ENCODE assay signal across 29 mouse cellular contexts in genomic region chr3:152239592-152239991, GRCm38 (mm10). TPM values are rescaled to one million over a fixed set of nuclear protein-coding genes. Genes with fewer than 3 reads are reported as not detected.
DNase-seq lines count a peak whose midpoint lies in the region; ATAC-seq and TF ChIP-seq lines count a peak whose summit lies in the region.
"Had no signal": no experiment of that assay in that cellular context is flagged by ENCODE, and none has a peak within 500 bp of the region (broad histone marks: within the 10 kb centered on the region; RNA-seq: fewer than 3 reads in every experiment).

No protein-coding gene starts in this region.

- H3K9ac ChIP-seq in forebrain, embryonic 12.5 days, result no peak overlapping the region
- no peak overlapping the region for H3K9ac ChIP-seq in forebrain, postnatal 0 days
- H3K9ac ChIP-seq in kidney, embryonic 16.5 days (replicated peaks; ENCODE audit: low read length), result no peak overlapping the region
- H3K9ac ChIP-seq in kidney, embryonic 14.5 days (ENCODE audit: low read depth, low read length), result no peak overlapping the region
- no peak overlapping the region for H3K9ac ChIP-seq in neural tube, embryonic 11.5 days (ENCODE audit: low read length)
- H3K9ac ChIP-seq: embryonic facial prominence, embryonic 15.5 days; forebrain, embryonic 13.5 days; heart, embryonic 12.5 days; kidney, embryonic 15.5 days; limb, embryonic 12.5 days had no signal

- WGBS in forebrain, embryonic 12.5 days, result 95% methylated on average over 1 of the region's 1 CpGs
- WGBS in forebrain, postnatal 0 days, result 96% methylated on average over 1 of the region's 1 CpGs
- WGBS in kidney, embryonic 16.5 days, result 89% methylated on average over 1 of the region's 1 CpGs
- 97% methylated on average over 1 of the region's 1 CpGs for WGBS in kidney, embryonic 14.5 days
- 95% methylated on average over 1 of the region's 1 CpGs for WGBS in neural tube, embryonic 11.5 days

- no peaks in the 10 kb centered on the region for H3K4me1 ChIP-seq in forebrain, embryonic 12.5 days
- H3K4me1 ChIP-seq in forebrain, postnatal 0 days (ENCODE audit: insufficient read depth), result no peaks in the 10 kb centered on the region
- no peaks in the 10 kb centered on the region for H3K4me1 ChIP-seq in kidney, embryonic 16.5 days (ENCODE audit: insufficient read depth, low read length)
- H3K4me1 ChIP-seq in kidney, embryonic 14.5 days (ENCODE audit: control insufficient read depth, insufficient read depth, low read length), result no peaks in the 10 kb centered on the region
- H3K4me1 ChIP-seq in neural tube, embryonic 11.5 days (ENCODE audit: control insufficient read depth, insufficient read depth, low read length), result no peaks in the 10 kb centered on the region
- H3K4me1 ChIP-seq: embryonic facial prominence, embryonic 15.5 days; forebrain, embryonic 13.5 days; heart, embryonic 12.5 days; kidney, embryonic 15.5 days; limb, embryonic 12.5 days had no signal

- H3K27ac ChIP-seq in forebrain, embryonic 12.5 days, result no peak overlapping the region
- H3K27ac ChIP-seq in forebrain, postnatal 0 days (ENCODE audit: low read depth, low read length), result no peak overlapping the region
- H3K27ac ChIP-seq in kidney, embryonic 16.5 days (ENCODE audit: low read length), result no peak overlapping the region
- H3K27ac ChIP-seq in kidney, embryonic 14.5 days (ENCODE audit: low read depth, low read length), result no peak overlapping the region
- H3K27ac ChIP-seq in neural tube, embryonic 11.5 days (ENCODE audit: low read depth, low read length), result no peak overlapping the region
- H3K27ac ChIP-seq: embryonic facial prominence, embryonic 15.5 days; forebrain, embryonic 13.5 days; gastrocnemius, adult 2 months; heart, adult 2 months; hindbrain, postnatal 0 days; kidney, embryonic 15.5 days; layer of hippocampus, adult 2 months; left cerebral cortex, adult 2 months; limb, embryonic 12.5 days; macrophage; stomach, postnatal 0 days had no signal

- no peak overlapping the region for H3K4me3 ChIP-seq in forebrain, embryonic 12.5 days (replicated peaks)
- no peak overlapping the region for H3K4me3 ChIP-seq in forebrain, postnatal 0 days (ENCODE audit: low read depth, low read length)
- H3K4me3 ChIP-seq in kidney, embryonic 16.5 days (ENCODE audit: low read length), result no peak overlapping the region
- H3K4me3 ChIP-seq in kidney, embryonic 14.5 days (ENCODE audit: low read length), result no peak overlapping the region
- no peak overlapping the region for H3K4me3 ChIP-seq in neural tube, embryonic 11.5 days (ENCODE audit: low read depth, low read length)
- H3K4me3 ChIP-seq: embryonic facial prominence, embryonic 15.5 days; forebrain, embryonic 13.5 days; gastrocnemius, adult 2 months; heart, adult 2 months; heart, embryonic 12.5 days; kidney, embryonic 15.5 days; layer of hippocampus, adult 2 months; left cerebral cortex, adult 2 months; limb, embryonic 12.5 days had no signal

- no peak for DNase-seq in forebrain, postnatal 0 days
- DNase-seq in neural tube, embryonic 11.5 days (ENCODE audit: low spot score), result no peak
- no peak for DNase-seq in neural tube, embryonic 10.5 days (ENCODE audit: extremely low spot score, low spot score)
- DNase-seq in gastrocnemius, postnatal 10 days, result no peak
- DNase-seq: adrenal gland, postnatal 14 days; cerebellum, adult 11 months; cerebellum, adult 9-10 months; gastrocnemius, adult 2 months; heart, adult 2 months; heart, postnatal 4 days; kidney, postnatal 36 days; right cerebral cortex, adult 18-20 months; right cerebral cortex, postnatal 4 days; thymus, adult 18-20 months; thymus, postnatal 25 days had no signal

- H3K36me3 ChIP-seq in forebrain, embryonic 12.5 days (replicated peaks), result peaks cover 32% of the 10 kb centered on the region
- H3K36me3 ChIP-seq in forebrain, postnatal 0 days (ENCODE audit: insufficient read depth), result peaks cover 13% of the 10 kb centered on the region
- H3K36me3 ChIP-seq in kidney, embryonic 16.5 days (ENCODE audit: insufficient read depth, low read length), result peaks cover 24% of the 10 kb centered on the region
- peaks cover 38% of the 10 kb centered on the region for H3K36me3 ChIP-seq in kidney, embryonic 14.5 days (ENCODE audit: control insufficient read depth, insufficient read depth, low read length)
- peaks cover 6% of the 10 kb centered on the region; the same call in 1 of the 2 replicates for H3K36me3 ChIP-seq in neural tube, embryonic 11.5 days (ENCODE audit: control insufficient read depth, insufficient read depth, low read length)

- H3K9me3 ChIP-seq in forebrain, embryonic 12.5 days, result no peaks in the 10 kb centered on the region
- H3K9me3 ChIP-seq in forebrain, postnatal 0 days (ENCODE audit: low read length), result no peaks in the 10 kb centered on the region
- no peaks in the 10 kb centered on the region for H3K9me3 ChIP-seq in kidney, embryonic 16.5 days (ENCODE audit: low read length)
- no peaks in the 10 kb centered on the region for H3K9me3 ChIP-seq in kidney, embryonic 14.5 days (ENCODE audit: control insufficient read depth, low read length)
- no peaks in the 10 kb centered on the region for H3K9me3 ChIP-seq in neural tube, embryonic 11.5 days (ENCODE audit: control insufficient read depth, low read length)
- H3K9me3 ChIP-seq: embryonic facial prominence, embryonic 15.5 days; forebrain, embryonic 13.5 days; heart, embryonic 12.5 days; kidney, embryonic 15.5 days; limb, embryonic 12.5 days had no signal

- TF ChIP-seq CTCF in forebrain, postnatal 0 days (IDR thresholded peaks at IDR 0.05; ENCODE audit: low read depth), result no peak

- 0 out of 2 replicates have a peak, but pooled peaks have one; percentile 33 for ATAC-seq in forebrain, embryonic 12.5 days (ENCODE audit: low FRiP score)
- no peak; the same call in 1 of the 2 replicates for ATAC-seq in forebrain, postnatal 0 days
- ATAC-seq in kidney, embryonic 16.5 days (ENCODE audit: low FRiP score, low TSS enrichment), result 0 out of 2 replicates have a peak, but pooled peaks have one; percentile 17
- no peak for ATAC-seq in kidney, embryonic 14.5 days (ENCODE audit: low FRiP score, low TSS enrichment)
- ATAC-seq in neural tube, embryonic 11.5 days (ENCODE audit: insufficient read depth, low FRiP score, low TSS enrichment), result 0 out of 2 replicates have a peak, but pooled peaks have one; percentile 42

- H3K4me2 ChIP-seq in forebrain, embryonic 12.5 days, result no peak overlapping the region
- no peak overlapping the region for H3K4me2 ChIP-seq in forebrain, postnatal 0 days (ENCODE audit: low read depth)
- no peak overlapping the region for H3K4me2 ChIP-seq in kidney, embryonic 16.5 days (replicated peaks; ENCODE audit: low read depth, low read length)
- H3K4me2 ChIP-seq in kidney, embryonic 14.5 days (replicated peaks; ENCODE audit: low read depth, low read length), result no peak overlapping the region
- H3K4me2 ChIP-seq in neural tube, embryonic 11.5 days (ENCODE audit: low read depth), result no peak overlapping the region
- H3K4me2 ChIP-seq: embryonic facial prominence, embryonic 15.5 days; forebrain, embryonic 13.5 days; heart, embryonic 12.5 days; kidney, embryonic 15.5 days; limb, embryonic 12.5 days had no signal

- no peaks in the 10 kb centered on the region for H3K27me3 ChIP-seq in forebrain, embryonic 12.5 days
- no peaks in the 10 kb centered on the region for H3K27me3 ChIP-seq in forebrain, postnatal 0 days (ENCODE audit: insufficient read depth, low read length)
- H3K27me3 ChIP-seq in kidney, embryonic 16.5 days (ENCODE audit: insufficient read depth, low read length), result no peaks in the 10 kb centered on the region
- no peaks in the 10 kb centered on the region for H3K27me3 ChIP-seq in kidney, embryonic 14.5 days (ENCODE audit: control insufficient read depth, insufficient read depth, low read length)
- H3K27me3 ChIP-seq in neural tube, embryonic 11.5 days (ENCODE audit: control insufficient read depth, insufficient read depth, low read length), result no peaks in the 10 kb centered on the region
- H3K27me3 ChIP-seq: embryonic facial prominence, embryonic 15.5 days; forebrain, embryonic 13.5 days; heart, embryonic 12.5 days; kidney, embryonic 15.5 days; limb, embryonic 12.5 days had no signal

RNA-seq across cellular contexts. Expression of gene Nexn, which starts 26.6 kb away (rescaled TPM):
- polyA plus RNA-seq in forebrain, embryonic 12.5 days (2016; fragmentation: Nextera tagmentation; extraction: Ambion mirVana), result 3.4 and 6.3 TPM in 2 replicates
- total RNA-seq in forebrain, postnatal 0 days (2014; rRNA removed), result 0.38 and 0.77 TPM in 2 replicates
- polyA plus RNA-seq in forebrain, postnatal 0 days (2015; fragmentation: Nextera tagmentation; extraction: Ambion mirVana), result 3.1 and 4.2 TPM in 2 replicates
- polyA plus RNA-seq in kidney, embryonic 16.5 days (2015; fragmentation: Nextera tagmentation; extraction: Ambion mirVana), result 9.5 and 10.9 TPM in 2 replicates
- polyA plus RNA-seq in kidney, embryonic 14.5 days (2014; fragmentation: Nextera tagmentation; extraction: Ambion mirVana), result 5.1 and 6.3 TPM in 2 replicates
- polyA plus RNA-seq in neural tube, embryonic 11.5 days (2014; fragmentation: Nextera tagmentation; extraction: Ambion mirVana), result 5.9 and 6.0 TPM in 2 replicates
- total RNA-seq in gastrocnemius, postnatal 10 days (2021), result 100 to 1,000 TPM; 362 to 386 TPM
- polyA plus RNA-seq: liver, adult 2 months had no signal

RNA-seq across cellular contexts. Expression of gene Fubp1, which starts 29.4 kb away (rescaled TPM):
- polyA plus RNA-seq in forebrain, embryonic 12.5 days (2016; fragmentation: Nextera tagmentation; extraction: Ambion mirVana), result 437 and 443 TPM in 2 replicates
- 230 and 257 TPM in 2 replicates for total RNA-seq in forebrain, postnatal 0 days (2014; rRNA removed)
- 127 and 135 TPM in 2 replicates for polyA plus RNA-seq in forebrain, postnatal 0 days (2015; fragmentation: Nextera tagmentation; extraction: Ambion mirVana)
- 258 and 286 TPM in 2 replicates for polyA plus RNA-seq in kidney, embryonic 16.5 days (2015; fragmentation: Nextera tagmentation; extraction: Ambion mirVana)
- 283 and 332 TPM in 2 replicates for polyA plus RNA-seq in kidney, embryonic 14.5 days (2014; fragmentation: Nextera tagmentation; extraction: Ambion mirVana)
- 399 and 403 TPM in 2 replicates for polyA plus RNA-seq in neural tube, embryonic 11.5 days (2014; fragmentation: Nextera tagmentation; extraction: Ambion mirVana)
- total RNA-seq in gastrocnemius, postnatal 10 days (2021), result 10 to 100 TPM; 39.2 to 71.9 TPM

RNA-seq across cellular contexts. Expression of gene Dnajb4, which starts 29.5 kb away (rescaled TPM):
- 26.6 and 28.7 TPM in 2 replicates for polyA plus RNA-seq in forebrain, embryonic 12.5 days (2016; fragmentation: Nextera tagmentation; extraction: Ambion mirVana)
- total RNA-seq in forebrain, postnatal 0 days (2014; rRNA removed), result 36.1 and 39.7 TPM in 2 replicates
- 28.9 and 41.5 TPM in 2 replicates for polyA plus RNA-seq in forebrain, postnatal 0 days (2015; fragmentation: Nextera tagmentation; extraction: Ambion mirVana)
- 34.1 and 34.2 TPM in 2 replicates for polyA plus RNA-seq in kidney, embryonic 16.5 days (2015; fragmentation: Nextera tagmentation; extraction: Ambion mirVana)
- 23.9 and 26.2 TPM in 2 replicates for polyA plus RNA-seq in kidney, embryonic 14.5 days (2014; fragmentation: Nextera tagmentation; extraction: Ambion mirVana)
- polyA plus RNA-seq in neural tube, embryonic 11.5 days (2014; fragmentation: Nextera tagmentation; extraction: Ambion mirVana), result 26.5 and 27.0 TPM in 2 replicates
- total RNA-seq in gastrocnemius, postnatal 10 days (2021), result 10 to 100 TPM; 52.7 to 58.7 TPM

Comparison
In these comparisons a context has a peak if more than half of its experiments do, and no peak if none do; other contexts are left out.
1. ATAC-seq: peak in forebrain, embryonic 12.5 days (single experiment), kidney, embryonic 16.5 days (single experiment) and neural tube, embryonic 11.5 days (single experiment); none in forebrain, postnatal 0 days (single experiment) and kidney, embryonic 14.5 days (single experiment).